Mouse (Mus musculus): ENCODE results near the gene Zbtb34.

DNA sequence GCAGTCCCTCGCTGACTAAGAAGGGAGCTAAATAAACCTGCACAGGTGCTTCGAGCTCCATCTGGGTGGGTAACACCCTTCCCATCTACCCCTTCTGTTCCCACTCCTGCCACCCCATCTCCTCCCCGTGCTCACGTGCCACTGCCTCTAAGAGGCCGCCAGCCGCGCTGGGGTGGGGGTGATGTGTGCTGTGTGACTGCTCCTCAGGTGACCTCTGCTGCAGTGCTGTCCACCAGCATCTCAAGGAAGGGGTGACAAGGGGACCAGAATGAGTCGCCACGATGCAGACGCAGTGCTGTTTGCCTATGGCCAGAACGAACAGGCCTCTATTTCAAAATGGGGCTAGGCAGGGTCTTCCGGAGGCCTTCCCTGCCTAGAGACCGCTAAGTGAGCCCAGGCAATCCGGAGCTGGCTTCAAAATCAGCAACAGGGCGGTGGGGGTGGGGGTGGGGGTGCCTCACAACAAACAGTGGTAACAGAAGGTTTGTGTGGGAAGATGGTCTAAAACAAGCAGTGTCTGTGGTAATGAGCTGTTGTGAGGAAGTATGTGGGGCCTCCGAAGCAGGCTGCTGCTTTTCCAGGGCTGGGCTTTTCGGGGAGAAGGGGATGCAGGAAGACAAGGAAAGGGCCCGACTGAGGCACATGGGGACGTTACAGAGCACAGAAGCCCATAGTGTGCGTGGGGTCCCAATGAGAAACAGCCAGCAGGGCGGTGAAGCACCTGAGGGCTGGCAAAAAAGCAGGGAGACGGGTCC is 18.2 kb upstream of the Zbtb34 start:
- TF ChIP-seq EP300 (IDR thresholded peaks at IDR 0.05; ENCODE audit: low read depth): no peak
- TF ChIP-seq CTCF (IDR thresholded peaks at IDR 0.05; ENCODE audit: low read depth): no peak

All from liver, postnatal 0 days (tissue).